Mouse (Mus musculus) gastrocnemius, postnatal 4 days (tissue): ENCODE measurements at regions not wholly inside any gene's neighbourhood (a gene's known extent, or its start where the extent isn't known, plus 50 kb on each side); places are given as distances from the start of the nearest gene placed in this dataset.

ENCODE experiments used
- DNase-seq, 2 experiments: peaks; one replicate each; pipeline ENCODE4 v3.0.0; 2021 to 2022; ENCODE audit warnings: low spot score in 2 of 2, mixed read lengths in 2 of 2

GRCm38 (mm10) chr3:6532366-6532765 lies 87.9 kb downstream of the 1700008P02Rik start:
- DNase-seq = no peak

DNA sequence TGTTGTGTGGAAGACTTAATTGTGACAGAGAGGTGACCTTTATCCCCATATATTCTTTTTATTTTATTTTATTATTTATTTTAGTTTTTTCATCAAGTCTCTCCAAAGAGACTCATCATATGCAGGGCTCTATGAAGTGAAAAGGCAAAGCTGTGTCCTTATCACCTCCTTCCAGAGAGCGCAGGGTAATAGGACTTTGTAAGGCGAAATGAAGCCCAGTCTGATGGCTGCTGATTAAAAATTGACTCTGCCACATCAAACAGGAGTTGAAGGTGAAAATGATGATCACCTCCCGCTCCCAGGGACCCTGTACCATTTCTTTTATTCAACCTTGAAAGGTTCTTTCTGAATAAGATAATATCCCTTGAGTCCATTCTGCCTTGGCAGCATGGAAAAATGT lies 94.3 kb downstream of the 1700008P02Rik start:
- no peak for DNase-seq

- no peak for DNase-seq
Observed at GRCm38 (mm10) chr3:6525173-6525572, 95.1 kb downstream of the 1700008P02Rik start.

GRCm38 (mm10) chr3:6511351-6511750 lies 108.9 kb downstream of the 1700008P02Rik start:
- DNase-seq = peak in 1 of 2 experiments; percentile 7

DNA sequence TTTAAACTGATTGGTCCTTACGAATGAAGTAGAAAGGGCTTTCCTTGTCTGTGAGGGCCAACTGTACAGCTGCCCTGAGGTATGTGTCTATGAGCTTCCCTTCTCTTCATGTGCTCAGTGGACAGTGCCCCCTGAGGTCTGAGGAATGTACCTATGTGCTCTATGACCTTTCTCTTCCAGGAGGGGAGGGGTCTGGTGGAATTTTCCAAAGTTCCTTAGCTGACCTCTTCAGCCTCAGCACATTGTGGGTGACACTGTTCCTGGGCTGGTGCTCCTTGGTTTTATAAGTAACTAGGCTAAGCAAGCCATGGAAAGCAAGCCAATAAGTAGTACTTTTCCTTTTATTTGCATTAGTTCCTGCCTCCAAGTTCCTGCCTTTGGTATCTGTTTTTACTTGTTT lies 116.1 kb downstream of the 1700008P02Rik start:
- DNase-seq = no peak

- no peak for DNase-seq
Observed at GRCm38 (mm10) chr3:6484041-6484440, 136.2 kb downstream of the 1700008P02Rik start.

GRCm38 (mm10) chr3:6481610-6482009 lies 138.6 kb downstream of the 1700008P02Rik start:
- no peak for DNase-seq
